Mouse (Mus musculus): ENCODE data around the gene Msto1.
"Not testable (repeated sequence)": the region's sequence is repeated elsewhere in the genome, so short reads cannot be mapped to it uniquely, and the experiment has no call there.

DNA sequence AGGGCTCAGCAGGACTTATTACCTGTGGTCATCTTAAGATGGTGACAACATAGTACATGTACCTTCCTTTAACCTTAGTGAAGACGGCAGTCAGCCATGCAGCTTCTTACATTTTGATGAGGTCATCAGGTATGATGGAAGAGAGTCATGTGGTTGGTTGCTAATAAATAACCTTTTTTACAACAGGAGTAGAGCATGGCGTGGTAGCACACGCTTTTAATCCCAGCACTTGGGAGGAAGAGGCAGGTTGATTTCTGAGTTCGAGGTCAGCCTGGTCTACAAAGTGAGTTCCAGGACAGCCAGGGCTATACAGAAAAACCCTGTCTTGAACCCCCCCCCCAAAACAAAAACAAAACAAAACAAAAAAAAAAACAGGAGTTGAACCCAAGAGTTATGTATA, 31.3 kb downstream of the Msto1 start:
- TF ChIP-seq POLR2AphosphoS5 (IDR thresholded peaks at IDR 0.05; ENCODE audit: insufficient replicate concordance, low read depth, low read length); CTCF (IDR thresholded peaks at IDR 0.05; ENCODE audit: low read depth, low read length); GATA1 (IDR thresholded peaks at IDR 0.05; ENCODE audit: borderline replicate concordance, low read length): not testable (repeated sequence)
